Mouse (Mus musculus) CH12.LX (cell line): ENCODE measurements around the gene Xiap. TPM values are rescaled to one million over a fixed set of nuclear protein-coding genes. Genes with fewer than 3 reads are reported as not detected.

Experiments
- DNase-seq: peaks from one replicate; pipeline ENCODE4 v3.0.0-alpha.2; 2013; ENCODE audit errors: extremely low read depth
- H3K27ac ChIP-seq: 2 replicates; pipeline ENCODE4 v1.5.1; 2012; ENCODE audit warnings: low read depth, mild to moderate bottlenecking, control low read depth, moderate library complexity; ENCODE audit not compliant: insufficient read depth
- H3K27me3 ChIP-seq: replicated peaks from 2 replicates; pipeline ENCODE3; 2012; ENCODE audit warnings: inconsistent platforms
- H3K36me3 ChIP-seq, 2 experiments: replicated peaks in 1 of 2; 2 replicates each; pipeline versions ENCODE3 to v1.6.1; 2012; ENCODE audit warnings: inconsistent platforms in 1 of 2, low read length in 1 of 2, mild to moderate bottlenecking in 1 of 2, mixed read lengths in 1 of 2, moderate library complexity in 1 of 2; ENCODE audit not compliant: control insufficient read depth in 1 of 2, insufficient read depth in 1 of 2
- H3K4me1 ChIP-seq, 2 experiments: 2 replicates each; pipeline ENCODE4 v1.6.1; 2012; ENCODE audit warnings: inconsistent platforms in 1 of 2, moderate library complexity in 1 of 2; ENCODE audit not compliant: insufficient read depth in 2 of 2, control insufficient read depth in 1 of 2
- H3K4me2 ChIP-seq: 2 replicates; pipeline ENCODE4 v1.6.1; 2012; ENCODE audit warnings: low read depth, mild to moderate bottlenecking, control low read depth; ENCODE audit not compliant: poor library complexity, insufficient read depth, severe bottlenecking
- H3K4me3 ChIP-seq, 3 experiments: fragments of 150-350 bp in 1 of 3; sonication (generic) in 1 of 3; replicated peaks in 1 of 3; 2 replicates each; pipeline versions ENCODE3 to v1.5.1; 2011 to 2012; ENCODE audit warnings: low read depth in 2 of 3, low read length in 2 of 3, mild to moderate bottlenecking in 2 of 3, moderate library complexity in 2 of 3, control low read depth in 1 of 3, improper control_type of control experiment in 1 of 3, inconsistent platforms in 1 of 3, mixed read lengths in 1 of 3; ENCODE audit not compliant: poor library complexity in 1 of 3
- H3K79me2 ChIP-seq: replicated peaks from 2 replicates; pipeline ENCODE4 v1.6.1; 2012; ENCODE audit warnings: mild to moderate bottlenecking, moderate library complexity; ENCODE audit not compliant: control insufficient read depth, poor library complexity, insufficient read depth, severe bottlenecking; ENCODE audit errors: extremely low read depth
- H3K9ac ChIP-seq: 2 replicates; pipeline ENCODE4 v1.6.1; 2012; ENCODE audit warnings: low read depth, mild to moderate bottlenecking, control low read depth, moderate library complexity; ENCODE audit not compliant: insufficient read depth
- H3K9me3 ChIP-seq: replicated peaks from 2 replicates; pipeline ENCODE3; 2012; ENCODE audit warnings: low read length, inconsistent platforms, mixed read lengths
- BHLHE40 ChIP-seq: IDR thresholded peaks from 2 replicates; pipeline ENCODE4 v1.6.1; 2011; ENCODE audit warnings: mild to moderate bottlenecking, low read depth, low read length, improper control_type of control experiment
- CHD1 ChIP-seq: IDR thresholded peaks from 2 replicates; pipeline ENCODE4 v1.6.1; 2012; ENCODE audit warnings: low read depth, low read length, improper control_type of control experiment, inconsistent platforms
- E2F4 ChIP-seq: IDR thresholded peaks from 2 replicates; pipeline ENCODE4 v1.6.1; 2011; ENCODE audit warnings: low read depth, low read length, improper control_type of control experiment; ENCODE audit not compliant: insufficient replicate concordance
- ELF1 ChIP-seq: IDR thresholded peaks from 2 replicates; pipeline ENCODE4 v1.6.1; 2014; ENCODE audit warnings: low read depth, mild to moderate bottlenecking, inconsistent platforms, low read length, improper control_type of control experiment
- EP300 ChIP-seq: IDR thresholded peaks from 2 replicates; pipeline ENCODE4 v1.6.1; 2011; ENCODE audit warnings: low read length, improper control_type of control experiment
- GABPA ChIP-seq: IDR thresholded peaks from 2 replicates; pipeline ENCODE4 v1.6.1; 2012; ENCODE audit warnings: low read depth, low read length, improper control_type of control experiment, inconsistent platforms; ENCODE audit not compliant: insufficient replicate concordance
- IRF4 ChIP-seq: IDR thresholded peaks from 2 replicates; pipeline ENCODE4 v1.6.1; 2014; ENCODE audit warnings: low read depth, mild to moderate bottlenecking, inconsistent platforms, low read length, improper control_type of control experiment
- KAT2A ChIP-seq: IDR thresholded peaks from 2 replicates; pipeline ENCODE4 v1.6.1; 2012; ENCODE audit warnings: low read length, improper control_type of control experiment, inconsistent platforms; ENCODE audit not compliant: insufficient replicate concordance
- MXI1 ChIP-seq: IDR thresholded peaks from 2 replicates; pipeline ENCODE4 v1.6.1; 2011; ENCODE audit warnings: mild to moderate bottlenecking, low read depth, low read length, improper control_type of control experiment
- MYC ChIP-seq: IDR thresholded peaks from 2 replicates; pipeline ENCODE4 v1.6.1; 2011; ENCODE audit warnings: low read depth, mild to moderate bottlenecking, improper control_type of control experiment, low read length
- NELFE ChIP-seq: IDR thresholded peaks from 2 replicates; pipeline ENCODE4 v1.6.1; 2011; ENCODE audit warnings: low read depth, low read length, improper control_type of control experiment
- NRF1 ChIP-seq: IDR thresholded peaks from 2 replicates; pipeline ENCODE4 v1.6.1; 2014; ENCODE audit warnings: low read depth, mild to moderate bottlenecking, inconsistent platforms, low read length, improper control_type of control experiment, moderate library complexity
- PAX5 ChIP-seq: IDR thresholded peaks from 2 replicates; pipeline ENCODE4 v1.6.1; 2012; ENCODE audit warnings: low read length, inconsistent platforms, mixed read lengths
- TBP ChIP-seq: conservative IDR thresholded peaks from 2 replicates; pipeline ENCODE4 v1.6.1; 2011; ENCODE audit warnings: low read depth, low read length, improper control_type of control experiment
- UBTF ChIP-seq: IDR thresholded peaks from 2 replicates; pipeline ENCODE4 v1.6.1; 2012; ENCODE audit warnings: low read depth, mild to moderate bottlenecking, inconsistent platforms, low read length, improper control_type of control experiment, moderate library complexity
- USF1 ChIP-seq: IDR thresholded peaks from 2 replicates; pipeline ENCODE4 v1.6.1; 2014; ENCODE audit warnings: low read depth, mild to moderate bottlenecking, inconsistent platforms, low read length, improper control_type of control experiment
- ZC3H11A ChIP-seq: IDR thresholded peaks from 2 replicates; pipeline ENCODE4 v1.6.1; 2012; ENCODE audit warnings: low read depth, mild to moderate bottlenecking, inconsistent platforms, low read length, improper control_type of control experiment
- ZKSCAN1 ChIP-seq: IDR thresholded peaks from 2 replicates; pipeline ENCODE4 v1.6.1; 2012; ENCODE audit warnings: low read depth, inconsistent platforms, low read length, improper control_type of control experiment, borderline replicate concordance
- ZMIZ1 ChIP-seq: IDR thresholded peaks from 2 replicates; pipeline ENCODE4 v1.6.1; 2012; ENCODE audit warnings: low read depth, mild to moderate bottlenecking, inconsistent platforms, low read length, improper control_type of control experiment
- ZNF384 ChIP-seq: IDR thresholded peaks from 2 replicates; pipeline ENCODE4 v1.6.1; 2012; ENCODE audit warnings: low read depth, low read length, improper control_type of control experiment, inconsistent platforms
- dilution Hi-C: fragments of 300-500 bp; cut with MboI; formaldehyde crosslinking; loops from 2 replicates; pipeline ENCODE4 v1.14.3; 2020; ENCODE audit warnings: low sequenced_read_pairs; ENCODE audit not compliant: extremely low pct_unique_long_range_greater_than_20kb, extremely low pct_ligation_motif_present
- in situ Hi-C: fragments of 300-500 bp; cut with MboI; formaldehyde crosslinking; loops from 3 replicates; pipeline ENCODE4 v1.14.3; 2019; ENCODE audit warnings: low sequenced_read_pairs, low pct_ligation_motif_present, low pct_unique_long_range_greater_than_20kb, mixed read lengths
- polyA plus RNA-seq: library from polyadenylated mRNA; unstranded; fragments of >175 nt; gene quantifications from 2 replicates; pipeline ENCODE4 v1.2.1, GENCODE M21; 2012; ENCODE audit warnings: low read depth; ENCODE audit not compliant: insufficient read length
- total RNA-seq, 2 experiments: library from RNA; depleted of rRNA; stranded (reverse); fragments of 300-350 nt in 1 of 2; fragments of >200 nt in 1 of 2; gene quantifications; 2 replicates each; pipeline ENCODE4 v1.2.3; 2012 to 2014

Xiap gene
- total RNA-seq (2012; rRNA removed) = 11.0 and 11.7 TPM in 2 replicates
- 26.7 and 29.8 TPM in 2 replicates for total RNA-seq (2014; rRNA removed)
- 16.3 and 17.9 TPM in 2 replicates for polyA plus RNA-seq

DNA sequence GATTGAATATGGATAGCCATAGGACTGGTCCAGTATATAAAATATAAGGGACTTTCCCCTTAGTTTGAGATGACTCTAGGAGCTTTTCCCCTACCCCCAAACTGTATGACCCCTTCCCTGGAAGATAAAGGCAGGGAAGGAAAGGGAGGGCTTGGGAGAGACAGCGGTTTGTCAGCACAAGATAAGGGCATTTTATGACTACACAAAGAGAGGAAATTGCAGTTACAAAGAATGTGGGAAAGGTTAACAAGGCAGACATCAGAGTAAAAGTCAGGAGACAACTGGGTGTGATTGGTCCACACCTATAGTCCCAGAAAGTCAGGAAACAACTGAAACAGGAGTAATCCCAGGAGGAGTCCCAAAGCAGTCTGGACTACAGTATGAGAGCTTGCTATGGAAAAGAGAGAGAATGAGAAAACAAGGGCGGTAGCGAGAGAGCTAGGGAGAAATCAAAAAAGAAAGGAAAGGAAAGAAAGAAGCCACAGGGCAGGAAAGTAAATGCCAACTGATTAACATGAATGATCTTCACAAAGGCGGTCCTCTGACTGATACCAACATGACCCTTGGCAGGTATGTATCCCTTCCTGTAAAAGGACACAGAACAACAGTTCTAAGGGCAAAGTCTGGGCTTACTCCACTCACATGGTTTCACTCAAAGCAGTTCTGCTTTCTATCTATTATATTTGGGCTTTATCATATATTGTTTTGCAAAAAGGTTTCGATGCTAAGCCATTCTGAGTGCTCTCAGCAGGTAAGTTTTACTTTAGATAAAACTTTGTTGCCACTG lies at the start of gene Xiap:
Gene Xiap, plus strand, starts transcription at position 398 of the 787 bp plus-strand sequence.
- no peak for DNase-seq
- in situ Hi-C loops = no loop called here
- H3K4me2 ChIP-seq = no peak within 1 kb of the TSS

DNA sequence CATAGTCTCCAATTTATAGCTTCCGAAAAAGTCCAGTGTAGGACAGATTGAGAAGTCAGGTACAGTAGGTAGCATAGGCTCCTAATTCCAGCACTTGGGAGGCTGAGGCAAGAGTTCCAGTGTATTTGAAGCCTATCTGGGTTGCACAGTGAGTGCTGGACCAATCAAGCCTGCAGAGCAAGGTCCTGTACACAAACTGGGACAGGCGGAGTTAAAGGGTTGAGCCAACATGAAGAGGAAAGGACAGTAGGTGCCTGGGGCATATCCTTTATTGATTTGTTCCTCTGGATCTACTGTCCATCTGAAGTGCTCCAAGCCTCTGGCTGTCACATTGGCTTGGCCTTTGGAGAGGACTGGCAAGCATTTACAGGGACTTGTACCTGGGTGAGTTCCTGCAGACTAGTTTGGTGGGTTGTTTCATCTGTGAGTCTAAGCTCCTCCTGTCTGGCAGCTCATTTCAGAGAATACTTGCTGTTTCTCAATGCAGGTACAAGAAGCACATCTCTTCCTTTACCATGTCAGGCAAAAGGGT lies 46.7 kb upstream of the Xiap start:
- TF ChIP-seq KAT2A (no peak), ELF1 (no peak), EP300 (no peak), ZMIZ1 (no peak), IRF4 (no peak), ZC3H11A (no peak), TBP (no peak)
- H3K9me3 ChIP-seq = no peaks in the 10 kb centered on the region
- no peak overlapping the region for H3K4me2 ChIP-seq
- no peak overlapping the region for H3K27ac ChIP-seq
- H3K79me2 ChIP-seq = no peaks in the 10 kb centered on the region
- no peaks in the 10 kb centered on the region for H3K27me3 ChIP-seq
- dilution Hi-C loops = no loop called here
- H3K9ac ChIP-seq = no peak overlapping the region
- DNase-seq = no peak
- H3K36me3 ChIP-seq = no peaks in the 10 kb centered on the region
- in situ Hi-C loops = no loop called here
- peaks cover under 1 to 2% of the 10 kb centered on the region in 2 experiments; a peak in 3 of 4 replicates for H3K4me1 ChIP-seq
- no peak overlapping the region for H3K4me3 ChIP-seq

More for the DNA sequence above, at the start of gene Xiap:
- dilution Hi-C loops = no loop called here
- Histone ChIP-seq H3K4me3 (no peak within 1 kb of the TSS), H3K27me3 (no peaks in the 10 kb centered on the region), H3K9ac (no peak within 1 kb of the TSS), H3K36me3 (no peaks in the 10 kb centered on the region), H3K9me3 (no peaks in the 10 kb centered on the region), H3K27ac (no peak within 1 kb of the TSS), H3K79me2 (no peaks in the 10 kb centered on the region), H3K4me1 (no peaks in the 10 kb centered on the region)
- TF ChIP-seq USF1 (no peak), KAT2A (no peak), EP300 (no peak), ZKSCAN1 (no peak), CHD1 (no peak), E2F4 (no peak), IRF4 (no peak), BHLHE40 (no peak), NELFE (no peak), ELF1 (no peak), NRF1 (no peak), MXI1 (no peak), TBP (no peak), MYC (no peak), PAX5 (no peak), GABPA (no peak), ZNF384 (no peak), UBTF (no peak), ZC3H11A (no peak)
